Mouse (Mus musculus): Measurements from ENCODE around the gene Atg16l1. TPM values are rescaled to one million over a fixed set of nuclear protein-coding genes. Genes with fewer than 3 reads are reported as not detected.
A peak's percentile ranks its signal among the peaks of the same experiment; 100 is the strongest.

The Atg16l1 gene
- polyA plus RNA-seq, 1 experiment: 79.2 TPM

GRCm38 (mm10) chr1:87792438-87793137 lies 36.9 kb downstream of the Atg16l1 start:
- no peak overlapping the region for H3K27ac ChIP-seq (ENCODE audit: insufficient read depth, low read length)

GRCm38 (mm10) chr1:87793138-87793449 lies 37.4 kb downstream of the Atg16l1 start:
- Histone ChIP-seq H3K4me3 (ENCODE audit: insufficient read depth, low read length) (no peak overlapping the region), H3K4me1 (ENCODE audit: control insufficient read depth, insufficient read depth, low read length) (peaks cover 8% of the 10 kb centered on the region), H3K27ac (ENCODE audit: insufficient read depth, low read length) (no peak overlapping the region)
- TF ChIP-seq CTCF (IDR thresholded peaks at IDR 0.05; ENCODE audit: extremely low read depth, insufficient read depth, low read length) (no peak), POLR2A (IDR thresholded peaks at IDR 0.05; ENCODE audit: extremely low read depth, insufficient read depth, low read length) (no peak)

More at GRCm38 (mm10) chr1:87792438-87793137, 36.9 kb downstream of the Atg16l1 start:
- Histone ChIP-seq H3K4me3 (ENCODE audit: insufficient read depth, low read length) (no peak overlapping the region), H3K4me1 (ENCODE audit: control insufficient read depth, insufficient read depth, low read length) (peaks cover 5% of the 10 kb centered on the region)
- no peak for TF ChIP-seq CTCF (IDR thresholded peaks at IDR 0.05; ENCODE audit: extremely low read depth, insufficient read depth, low read length)
- TF ChIP-seq POLR2A (IDR thresholded peaks at IDR 0.05; ENCODE audit: extremely low read depth, insufficient read depth, low read length): no peak

GRCm38 (mm10) chr1:87797702-87798101 lies 42.0 kb downstream of the Atg16l1 start:
- no peak for TF ChIP-seq CTCF (IDR thresholded peaks at IDR 0.05; ENCODE audit: extremely low read depth, insufficient read depth, low read length)
- TF ChIP-seq POLR2A (IDR thresholded peaks at IDR 0.05; ENCODE audit: extremely low read depth, insufficient read depth, low read length): no peak
- Histone ChIP-seq H3K4me3 (ENCODE audit: insufficient read depth, low read length) (no peak overlapping the region), H3K4me1 (ENCODE audit: control insufficient read depth, insufficient read depth, low read length) (peaks cover 7% of the 10 kb centered on the region), H3K27ac (ENCODE audit: insufficient read depth, low read length) (no peak overlapping the region)

- Histone ChIP-seq H3K27ac (ENCODE audit: insufficient read depth, low read length) (peak overlapping the region; percentile 66; the same call in 1 of the 2 replicates), H3K4me3 (ENCODE audit: insufficient read depth, low read length) (no peak overlapping the region), H3K4me1 (ENCODE audit: control insufficient read depth, insufficient read depth, low read length) (peaks cover 5% of the 10 kb centered on the region; the same call in 1 of the 2 replicates)
- TF ChIP-seq CTCF (IDR thresholded peaks at IDR 0.05; ENCODE audit: extremely low read depth, insufficient read depth, low read length) (no peak), POLR2A (IDR thresholded peaks at IDR 0.05; ENCODE audit: extremely low read depth, insufficient read depth, low read length) (no peak)
These were observed 42.6 kb downstream of the Atg16l1 start for GRCm38 (mm10) chr1:87798306-87798705.

GRCm38 (mm10) chr1:87803576-87803975 lies 47.9 kb downstream of the Atg16l1 start, which contains the start of gene Sag:
Gene Sag, plus strand, starts transcription at chr1:87803680.
- H3K4me1 ChIP-seq (ENCODE audit: control insufficient read depth, insufficient read depth, low read length): no peaks in the 10 kb centered on the region
- no peak within 1 kb of the TSS for H3K4me3 ChIP-seq (ENCODE audit: insufficient read depth, low read length)
- no peak within 1 kb of the TSS for H3K27ac ChIP-seq (ENCODE audit: insufficient read depth, low read length)
- TF ChIP-seq POLR2A (IDR thresholded peaks at IDR 0.05; ENCODE audit: extremely low read depth, insufficient read depth, low read length): no peak
- TF ChIP-seq CTCF (IDR thresholded peaks at IDR 0.05; ENCODE audit: extremely low read depth, insufficient read depth, low read length): no peak

GRCm38 (mm10) chr1:87807751-87808150 lies 52.1 kb downstream of the Atg16l1 start:
- Histone ChIP-seq H3K4me3 (ENCODE audit: insufficient read depth, low read length) (no peak overlapping the region), H3K4me1 (ENCODE audit: control insufficient read depth, insufficient read depth, low read length) (peaks cover 2% of the 10 kb centered on the region; the same call in 1 of the 2 replicates), H3K27ac (ENCODE audit: insufficient read depth, low read length) (no peak overlapping the region)
- TF ChIP-seq CTCF (IDR thresholded peaks at IDR 0.05; ENCODE audit: extremely low read depth, insufficient read depth, low read length) (no peak), POLR2A (IDR thresholded peaks at IDR 0.05; ENCODE audit: extremely low read depth, insufficient read depth, low read length) (no peak)

- no peak for TF ChIP-seq CTCF (IDR thresholded peaks at IDR 0.05; ENCODE audit: extremely low read depth, insufficient read depth, low read length)
- TF ChIP-seq POLR2A (IDR thresholded peaks at IDR 0.05; ENCODE audit: extremely low read depth, insufficient read depth, low read length): no peak
- H3K4me1 ChIP-seq (ENCODE audit: control insufficient read depth, insufficient read depth, low read length): peaks cover 11% of the 10 kb centered on the region
- H3K4me3 ChIP-seq (ENCODE audit: insufficient read depth, low read length): no peak overlapping the region
- H3K27ac ChIP-seq (ENCODE audit: insufficient read depth, low read length): no peak overlapping the region
These were observed 55.7 kb downstream of the Atg16l1 start for GRCm38 (mm10) chr1:87811391-87811790.

GRCm38 (mm10) chr1:87812061-87812460 lies 56.4 kb downstream of the Atg16l1 start:
- no peak overlapping the region for H3K4me3 ChIP-seq (ENCODE audit: insufficient read depth, low read length)
- H3K27ac ChIP-seq (ENCODE audit: insufficient read depth, low read length): peak overlapping the region; percentile 66
- peaks cover 11% of the 10 kb centered on the region for H3K4me1 ChIP-seq (ENCODE audit: control insufficient read depth, insufficient read depth, low read length)
- no peak for TF ChIP-seq POLR2A (IDR thresholded peaks at IDR 0.05; ENCODE audit: extremely low read depth, insufficient read depth, low read length)
- TF ChIP-seq CTCF (IDR thresholded peaks at IDR 0.05; ENCODE audit: extremely low read depth, insufficient read depth, low read length): no peak

- no peak for TF ChIP-seq POLR2A (IDR thresholded peaks at IDR 0.05; ENCODE audit: extremely low read depth, insufficient read depth, low read length)
- TF ChIP-seq CTCF (IDR thresholded peaks at IDR 0.05; ENCODE audit: extremely low read depth, insufficient read depth, low read length): no peak
- Histone ChIP-seq H3K27ac (ENCODE audit: insufficient read depth, low read length) (peak overlapping the region; percentile 66; the same call in 1 of the 2 replicates), H3K4me1 (ENCODE audit: control insufficient read depth, insufficient read depth, low read length) (peaks cover 11% of the 10 kb centered on the region), H3K4me3 (ENCODE audit: insufficient read depth, low read length) (no peak overlapping the region)
These were observed 57.5 kb downstream of the Atg16l1 start for GRCm38 (mm10) chr1:87813155-87813554.

GRCm38 (mm10) chr1:87813681-87814080 lies 58.0 kb downstream of the Atg16l1 start:
- H3K27ac ChIP-seq (ENCODE audit: insufficient read depth, low read length): peak overlapping the region; percentile 62; the same call in 1 of the 2 replicates
- TF ChIP-seq CTCF (IDR thresholded peaks at IDR 0.05; ENCODE audit: extremely low read depth, insufficient read depth, low read length): no peak
- TF ChIP-seq POLR2A (IDR thresholded peaks at IDR 0.05; ENCODE audit: extremely low read depth, insufficient read depth, low read length): no peak
- no peak overlapping the region for H3K4me3 ChIP-seq (ENCODE audit: insufficient read depth, low read length)
- H3K4me1 ChIP-seq (ENCODE audit: control insufficient read depth, insufficient read depth, low read length): peaks cover 11% of the 10 kb centered on the region
